Mouse (Mus musculus): ENCODE results near the gene Gne.

DNA sequence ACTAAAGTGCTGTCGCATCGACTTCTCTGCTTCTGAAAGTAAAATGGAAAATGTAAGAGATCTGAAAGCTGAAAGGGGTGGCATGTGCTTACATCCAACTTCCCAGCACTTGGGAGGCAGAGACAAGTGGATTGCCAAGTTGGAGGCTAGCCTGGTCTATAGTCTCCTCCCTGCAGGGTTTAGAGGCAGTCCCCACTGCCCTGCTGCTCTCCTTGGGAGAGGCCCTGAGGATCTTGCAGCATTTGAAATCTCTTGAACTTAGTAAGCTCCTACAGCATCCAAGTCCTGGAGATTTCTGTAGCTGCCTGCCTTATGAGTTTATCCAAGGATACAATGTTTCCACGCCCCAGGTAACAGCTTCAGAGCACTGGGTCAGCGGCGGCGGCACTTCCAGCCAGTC lies 24.3 kb upstream of the Gne start:
- TF ChIP-seq CTCF (IDR thresholded peaks at IDR 0.05) (no peak), EP300 (IDR thresholded peaks at IDR 0.05; ENCODE audit: insufficient read depth, low read depth, low read length) (no peak), POLR2A (IDR thresholded peaks at IDR 0.05; ENCODE audit: insufficient read depth, low read depth, low read length) (no peak)

Measured in heart, adult 2 months (tissue).